11 mouse cellular contexts compared by ENCODE assay signal in genomic region chr5:120435006-120435681, GRCm38 (mm10). TPM values are rescaled to one million over a fixed set of nuclear protein-coding genes. Genes with fewer than 3 reads are reported as not detected.
DNase-seq lines count a peak whose midpoint lies in the region; ATAC-seq and TF ChIP-seq lines count a peak whose summit lies in the region.
"Had no signal": no experiment of that assay in that cellular context is flagged by ENCODE, and none has a peak within 500 bp of the region (broad histone marks: within the 10 kb centered on the region; RNA-seq: fewer than 3 reads in every experiment).

No protein-coding gene starts in this region.

- H3K9ac ChIP-seq in forebrain, postnatal 0 days: no peak overlapping the region
- peak overlapping the region; percentile 71 for H3K9ac ChIP-seq in midbrain, embryonic 11.5 days (ENCODE audit: low read length)
- H3K9ac ChIP-seq: lung, embryonic 14.5 days had no signal

- peak overlapping the region; percentile 74 for H3K4me3 ChIP-seq in E14TG2a.4 (replicated peaks; ENCODE audit: low read length)
- H3K4me3 ChIP-seq in forebrain, postnatal 0 days (ENCODE audit: low read depth, low read length): peak overlapping the region; percentile 5; the same call in 1 of the 2 replicates
- H3K4me3 ChIP-seq in midbrain, embryonic 11.5 days (ENCODE audit: low read depth, low read length): peak overlapping the region; percentile 47
- H3K4me3 ChIP-seq: erythroblast, embryonic 14.5 days had no signal

- H3K4me2 ChIP-seq in forebrain, postnatal 0 days (ENCODE audit: low read depth): peak overlapping the region; percentile 44; the same call in 1 of the 2 replicates
- peak overlapping the region; percentile 70 for H3K4me2 ChIP-seq in midbrain, embryonic 11.5 days

- TF ChIP-seq CTCF in E14TG2a.4 (conservative IDR thresholded peaks at IDR 0.05; ENCODE audit: low read length): no peak
- TF ChIP-seq CTCF in forebrain, postnatal 0 days (IDR thresholded peaks at IDR 0.05; ENCODE audit: low read depth): no peak

- 0 out of 2 replicates have a peak, but pooled peaks cover 3% of the 10 kb centered on the region for H3K9me3 ChIP-seq in E14TG2a.4 (ENCODE audit: low read length)
- no peaks in the 10 kb centered on the region for H3K9me3 ChIP-seq in forebrain, postnatal 0 days (ENCODE audit: low read length)
- H3K9me3 ChIP-seq in midbrain, embryonic 11.5 days (ENCODE audit: control insufficient read depth, low read length): no peaks in the 10 kb centered on the region

- H3K27me3 ChIP-seq in E14TG2a.4 (ENCODE audit: insufficient read depth, low read length): peaks cover 98% of the 10 kb centered on the region
- peaks cover 75% of the 10 kb centered on the region for H3K27me3 ChIP-seq in forebrain, postnatal 0 days (ENCODE audit: insufficient read depth, low read length)
- peaks cover 94% of the 10 kb centered on the region for H3K27me3 ChIP-seq in midbrain, embryonic 11.5 days (ENCODE audit: control insufficient read depth, insufficient read depth, low read length)

- peak; percentile 64 for DNase-seq in ZHBTc4 (ENCODE audit: low read depth, low spot score)
- peak; percentile 24 for DNase-seq in forebrain, postnatal 0 days
- DNase-seq in midbrain, embryonic 11.5 days (ENCODE audit: low spot score, missing footprints): peak; percentile 96
- DNase-seq in frontal cortex, postnatal 10 days (ENCODE audit: low spot score in 2 of 2): no peak
- no peak for DNase-seq in left cerebral cortex, postnatal 36 days (ENCODE audit: low spot score in 2 of 2)
- DNase-seq: heart, postnatal 36 days; layer of hippocampus, adult 9-11 months; lung, embryonic 14.5 days had no signal

- intact Hi-C loops in left cerebral cortex, postnatal 36 days (cut with DNase I): loop anchor here (5.0 to 10.0 kb wide), 2 partner anchors 598 to 630 kb away; no protein-coding TSS in a partner anchor

- no peak overlapping the region for H3K27ac ChIP-seq in forebrain, postnatal 0 days (ENCODE audit: low read depth, low read length)
- H3K27ac ChIP-seq in midbrain, embryonic 11.5 days (ENCODE audit: low read depth, low read length): peak overlapping the region; percentile 64

- peaks cover 86% of the 10 kb centered on the region for H3K4me1 ChIP-seq in E14TG2a.4 (replicated peaks; ENCODE audit: low read depth, low read length)
- no peaks in the 10 kb centered on the region; the same call in 1 of the 2 replicates for H3K4me1 ChIP-seq in forebrain, postnatal 0 days (ENCODE audit: insufficient read depth)
- peaks cover 50% of the 10 kb centered on the region for H3K4me1 ChIP-seq in midbrain, embryonic 11.5 days (ENCODE audit: control insufficient read depth, insufficient read depth, low read length)

- no peak for ATAC-seq in forebrain, postnatal 0 days
- ATAC-seq in midbrain, embryonic 11.5 days (ENCODE audit: low FRiP score): no peak
- no peak for ATAC-seq in erythroid progenitor cell, adult 5-6 weeks (replicated peaks; ENCODE audit: low FRiP score, poor library complexity, severe bottlenecking)

- 4% methylated on average over 44 of the region's 44 CpGs for WGBS in forebrain, postnatal 0 days
- WGBS in midbrain, embryonic 11.5 days: under 1% methylated on average over 44 of the region's 44 CpGs

- no peaks in the 10 kb centered on the region for H3K36me3 ChIP-seq in E14TG2a.4 (ENCODE audit: insufficient read depth, low read length)
- no peaks in the 10 kb centered on the region for H3K36me3 ChIP-seq in forebrain, postnatal 0 days (ENCODE audit: insufficient read depth)
- no peaks in the 10 kb centered on the region for H3K36me3 ChIP-seq in midbrain, embryonic 11.5 days (ENCODE audit: control insufficient read depth, insufficient read depth, low read length)

RNA-seq across cellular contexts. Expression of gene Lhx5, which starts 3.6 kb away (rescaled TPM):
- 4.6 and 5.4 TPM in 2 replicates for total RNA-seq in forebrain, postnatal 0 days (2014; rRNA removed)
- polyA plus RNA-seq in forebrain, postnatal 0 days (2015; fragmentation: Nextera tagmentation; extraction: Ambion mirVana): 1.4 and 3.7 TPM in 2 replicates
- polyA plus RNA-seq in midbrain, embryonic 11.5 days (2014; fragmentation: Nextera tagmentation; extraction: Ambion mirVana): 21.5 and 22.0 TPM in 2 replicates
- total RNA-seq in left cerebral cortex, postnatal 36 days (2021): not detected
- total RNA-seq in erythroid progenitor cell, adult 5-6 weeks (2015; ENCODE audit: low replicate concordance): not detected in 2 replicates
- total RNA-seq in erythroid progenitor cell, adult 5-6 weeks (2017; ENCODE audit: low replicate concordance): not detected in 2 replicates
- total RNA-seq: heart, postnatal 36 days had no signal
- polyA plus RNA-seq: erythroblast, embryonic 14.5 days; lung, embryonic 14.5 days had no signal

RNA-seq across cellular contexts. Expression of gene Sdsl, which starts 37.5 kb away (rescaled TPM):
- 1.3 and 3.0 TPM in 2 replicates for total RNA-seq in forebrain, postnatal 0 days (2014; rRNA removed)
- polyA plus RNA-seq in forebrain, postnatal 0 days (2015; fragmentation: Nextera tagmentation; extraction: Ambion mirVana): 2.3 and 3.1 TPM in 2 replicates
- 4.2 TPM in 2 replicates for polyA plus RNA-seq in midbrain, embryonic 11.5 days (2014; fragmentation: Nextera tagmentation; extraction: Ambion mirVana)
- 1 to 10 TPM; 5.5 to 5.7 TPM for total RNA-seq in left cerebral cortex, postnatal 36 days (2021)
- 4.2 TPM in 1 of 2 replicates, not detected in the other for total RNA-seq in erythroid progenitor cell, adult 5-6 weeks (2015; ENCODE audit: low replicate concordance)
- 2.7 and 4.8 TPM in 2 replicates for total RNA-seq in erythroid progenitor cell, adult 5-6 weeks (2017; ENCODE audit: low replicate concordance)
- polyA plus RNA-seq: erythroblast, embryonic 14.5 days had no signal

RNA-seq across cellular contexts. Expression of gene Sds, which starts 41.2 kb away (rescaled TPM):
- total RNA-seq in forebrain, postnatal 0 days (2014; rRNA removed): not detected in 2 replicates
- not detected in 2 replicates for polyA plus RNA-seq in forebrain, postnatal 0 days (2015; fragmentation: Nextera tagmentation; extraction: Ambion mirVana)
- polyA plus RNA-seq in midbrain, embryonic 11.5 days (2014; fragmentation: Nextera tagmentation; extraction: Ambion mirVana): not detected in 2 replicates
- not detected for total RNA-seq in left cerebral cortex, postnatal 36 days (2021)
- total RNA-seq in erythroid progenitor cell, adult 5-6 weeks (2015; ENCODE audit: low replicate concordance): not detected in 2 replicates
- total RNA-seq in erythroid progenitor cell, adult 5-6 weeks (2017; ENCODE audit: low replicate concordance): not detected in 2 replicates
- polyA plus RNA-seq: erythroblast, embryonic 14.5 days; lung, embryonic 14.5 days had no signal

Comparison
In these comparisons a context has a peak if more than half of its experiments do, and no peak if none do; other contexts are left out.
1. H3K4me3 ChIP-seq: peak in every context shown above with its lines; median percentile 74 in E14TG2a.4; 47 in midbrain, embryonic 11.5 days; 5 in forebrain, postnatal 0 days.
2. DNase-seq: peak in ZHBTc4 (single experiment), forebrain, postnatal 0 days (single experiment) and midbrain, embryonic 11.5 days (single experiment); none in frontal cortex, postnatal 10 days (0 of 2) and left cerebral cortex, postnatal 36 days (0 of 2).